Mouse (Mus musculus) G1E (cell line): ENCODE measurements around the gene Ndst4.

Experiments used
- CTCF ChIP-seq: IDR thresholded peaks from 2 replicates; pipeline ENCODE4 v1.5.1; 2012; ENCODE audit warnings: low read depth, low read length, inconsistent platforms, mixed read lengths
- GATA2 ChIP-seq: IDR thresholded peaks from 2 replicates; pipeline ENCODE4 v1.6.1; 2012; ENCODE audit warnings: low read depth, low read length, inconsistent platforms, borderline replicate concordance
- POLR2AphosphoS5 ChIP-seq: IDR thresholded peaks from 2 replicates; pipeline ENCODE4 v1.6.1; 2012; ENCODE audit warnings: low read depth, low read length, inconsistent platforms; ENCODE audit not compliant: insufficient replicate concordance

DNA sequence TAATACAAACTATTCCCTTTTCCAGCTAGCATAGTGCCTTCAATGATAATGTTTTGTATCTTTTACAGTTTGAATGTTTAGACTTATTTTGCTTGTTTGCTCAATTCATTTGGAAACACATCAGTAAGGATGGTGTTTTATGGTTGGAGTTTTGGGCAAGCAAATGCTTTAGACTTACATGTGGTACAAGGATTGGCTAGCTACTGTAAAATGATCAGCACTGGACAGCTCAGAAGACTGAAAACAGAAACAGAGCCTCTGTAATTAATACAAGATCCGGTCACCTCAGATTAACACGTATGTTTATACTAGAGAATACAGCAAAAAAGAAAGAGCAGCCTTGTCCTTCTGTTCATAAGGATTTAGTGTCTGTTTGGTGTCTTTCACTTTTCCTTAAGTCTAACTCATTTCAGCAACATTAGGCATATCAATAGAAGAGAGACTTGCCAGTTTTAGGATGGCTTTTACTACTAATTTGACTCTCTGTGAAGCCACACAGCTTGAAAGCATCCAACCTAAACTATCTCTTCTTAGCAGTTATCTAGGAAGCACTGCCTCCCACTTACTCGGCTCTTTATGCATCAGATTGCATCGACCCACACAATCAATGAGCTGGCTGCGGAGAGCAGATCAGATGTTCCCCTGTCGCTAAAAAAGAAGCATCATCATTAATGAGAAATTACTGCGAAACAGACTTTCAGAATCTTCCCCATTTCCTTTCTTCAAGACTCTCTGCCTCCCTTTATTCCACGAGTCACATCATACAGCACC, 279.8 kb downstream of the Ndst4 start:
- no peak for TF ChIP-seq CTCF
- no peak for TF ChIP-seq POLR2AphosphoS5
- no peak for TF ChIP-seq GATA2
